Mouse (Mus musculus) c-Kit-positive CD71-positive TER-119-negative erythroid progenitor cells, embryonic 14.5 days (primary cell): ENCODE results near the gene P2rx7.
"Not testable (repeated sequence)": the region's sequence is repeated elsewhere in the genome, so short reads cannot be mapped to it uniquely, and the experiment has no call there.

ENCODE experiments used
- DNase-seq: peaks from one replicate; pipeline ENCODE4 v3.0.0-alpha.2; 2013; ENCODE audit warnings: low read depth

P2rx7 gene

GRCm38 (mm10) chr5:122647256-122647924, 3.7 kb downstream of the P2rx7 start:
- no peak for DNase-seq

DNA sequence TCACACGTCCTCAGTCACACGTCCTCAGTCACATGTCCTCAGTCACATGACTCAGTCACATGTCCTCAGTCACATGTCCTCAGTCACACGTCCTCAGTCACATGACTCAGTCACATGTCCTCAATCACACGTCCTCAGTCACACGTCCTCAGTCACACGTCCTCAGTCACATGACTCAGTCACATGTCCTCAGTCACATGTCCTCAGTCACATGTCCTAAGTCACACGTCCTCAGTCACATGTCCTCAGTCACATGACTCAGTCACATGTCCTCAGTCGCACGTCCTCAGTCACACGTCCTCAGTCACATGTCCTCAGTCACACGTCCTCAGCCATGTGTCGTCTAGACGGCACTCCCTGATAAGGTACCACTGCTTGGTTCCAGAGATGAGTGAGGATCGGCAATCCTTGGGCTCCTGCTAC, 4.3 kb downstream of the P2rx7 start:
- not testable (repeated sequence) for DNase-seq

GRCm38 (mm10) chr5:122649264-122649663, 5.6 kb downstream of the P2rx7 start:
- DNase-seq = no peak

GRCm38 (mm10) chr5:122650100-122650499, 6.4 kb downstream of the P2rx7 start:
- no peak for DNase-seq

GRCm38 (mm10) chr5:122652506-122652905, 8.8 kb downstream of the P2rx7 start:
- peak; percentile 73 for DNase-seq

GRCm38 (mm10) chr5:122653112-122653445, 9.4 kb downstream of the P2rx7 start:
- no peak for DNase-seq

DNA sequence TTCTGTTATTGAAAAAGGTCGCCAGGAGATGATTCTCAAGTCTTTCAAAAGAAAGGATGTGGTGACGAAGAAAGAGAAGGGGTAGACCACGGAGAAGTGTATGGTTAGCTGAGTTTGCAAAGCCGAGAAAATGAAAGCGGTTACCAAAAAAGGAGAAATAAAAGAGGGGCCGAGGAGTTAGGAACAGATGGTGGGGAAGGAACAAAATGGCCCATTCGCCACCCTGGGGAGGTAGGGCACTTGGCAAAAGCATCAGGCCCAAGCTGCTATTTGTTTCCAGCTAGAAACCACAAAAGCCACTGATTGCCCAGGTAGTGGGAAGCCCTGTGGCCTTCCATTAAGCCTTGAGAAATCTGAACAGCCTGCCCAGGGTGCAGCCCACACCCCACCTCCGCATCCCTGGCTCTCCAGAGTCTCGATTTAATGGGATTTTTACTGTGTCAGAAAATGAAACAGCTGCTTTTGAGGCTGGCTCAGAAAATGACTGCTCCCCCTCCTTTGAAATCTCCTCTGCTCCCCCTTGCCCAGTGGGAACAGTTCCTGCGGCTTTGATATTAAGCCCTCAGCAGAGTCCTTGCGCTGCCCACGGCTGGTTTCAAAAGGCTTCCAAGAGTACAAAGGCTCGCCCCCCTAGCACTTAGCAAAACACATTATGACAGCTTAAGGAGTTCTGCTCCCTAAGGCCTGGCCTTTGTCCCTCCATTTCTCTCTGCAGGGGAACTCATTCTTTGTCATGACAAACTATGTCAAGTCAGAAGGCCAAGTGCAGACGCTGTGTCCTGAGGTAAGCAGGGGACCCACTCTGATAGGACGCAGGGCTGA, 9.9 kb downstream of the P2rx7 start:
- DNase-seq = no peak

- DNase-seq = no peak
Measured at GRCm38 (mm10) chr5:122654268-122654573, 10.5 kb downstream of the P2rx7 start.

DNA sequence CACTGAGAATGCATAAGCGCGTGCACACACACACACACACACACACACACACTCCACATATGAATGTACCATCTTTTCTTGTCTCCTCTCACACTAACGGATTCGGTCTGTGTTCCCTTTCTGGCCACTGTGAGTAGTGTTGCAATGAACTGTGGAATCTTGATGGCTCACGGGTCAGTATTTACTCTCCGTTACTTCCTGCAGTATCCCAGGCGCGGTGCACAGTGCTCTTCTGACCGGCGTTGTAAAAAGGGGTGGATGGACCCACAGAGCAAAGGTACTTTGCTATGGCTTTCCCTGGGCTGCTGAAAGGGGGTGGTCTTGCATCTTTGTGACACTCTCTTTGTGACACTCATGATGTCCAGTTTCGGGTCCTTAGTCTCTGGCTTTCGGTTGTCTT, 13.1 kb downstream of the P2rx7 start:
- DNase-seq = no peak

DNA sequence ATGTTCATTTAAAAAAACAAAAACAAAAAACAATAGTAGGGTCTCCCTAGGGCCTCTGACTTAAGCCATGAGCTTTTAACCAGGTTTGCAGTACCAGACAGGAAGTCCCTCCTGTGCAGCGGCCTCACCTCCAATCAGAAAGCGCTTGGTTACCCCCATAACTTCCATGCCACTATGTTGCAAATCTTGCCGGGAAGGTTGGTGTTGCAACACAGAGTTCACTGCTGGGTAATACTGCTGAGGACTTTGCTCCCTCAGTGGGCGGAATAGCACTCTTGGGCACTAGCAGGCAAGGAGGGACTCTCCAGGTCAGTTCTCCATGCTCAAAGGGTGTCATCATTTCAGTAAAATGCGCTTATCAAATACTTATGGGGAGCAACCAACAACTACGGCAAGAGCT, 18.8 kb downstream of the P2rx7 start:
- DNase-seq = no peak

DNA sequence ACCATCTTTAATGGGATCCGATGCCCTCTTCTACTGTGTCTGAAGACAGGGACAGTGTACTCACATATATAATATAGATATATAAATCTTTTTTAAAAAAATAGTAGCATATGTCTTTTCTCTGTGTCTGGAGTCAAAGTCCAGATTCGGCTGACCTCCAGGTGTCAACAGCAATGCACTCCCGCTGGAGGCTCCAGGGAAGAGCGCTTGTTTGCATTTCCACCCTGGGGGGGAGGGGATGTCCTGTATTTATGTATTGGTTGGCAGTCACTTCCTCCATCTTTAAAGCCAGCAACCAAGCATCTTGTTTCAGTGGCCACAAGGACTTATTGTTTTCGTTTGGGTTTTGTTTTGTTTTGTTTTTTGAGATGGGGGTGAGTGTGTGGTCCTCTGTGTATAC, 21.3 kb downstream of the P2rx7 start:
- no peak for DNase-seq

- DNase-seq = no peak
Measured at GRCm38 (mm10) chr5:122668981-122669897, 25.5 kb downstream of the P2rx7 start.

DNA sequence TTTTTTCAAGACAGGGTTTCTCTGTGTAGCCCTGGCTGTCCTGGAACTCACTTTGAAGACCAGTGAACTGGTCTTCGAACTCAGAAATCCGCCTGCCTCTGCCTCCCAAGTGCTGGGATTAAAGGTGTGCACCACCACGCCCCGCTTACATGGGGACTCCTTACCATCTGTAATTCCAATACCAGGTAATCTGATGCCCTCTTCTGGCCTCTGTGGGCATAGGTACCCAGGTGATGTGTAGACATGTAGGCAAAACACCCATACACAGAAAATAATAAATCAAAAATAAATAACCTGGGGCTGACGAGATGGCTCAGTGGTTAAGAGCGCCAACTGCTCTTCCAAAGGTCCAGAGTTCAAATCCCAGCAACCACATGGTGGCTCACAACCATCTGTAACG, 27.9 kb downstream of the P2rx7 start:
- not testable (repeated sequence) for DNase-seq

GRCm38 (mm10) chr5:122672298-122672697, 28.6 kb downstream of the P2rx7 start:
- no peak for DNase-seq

DNA sequence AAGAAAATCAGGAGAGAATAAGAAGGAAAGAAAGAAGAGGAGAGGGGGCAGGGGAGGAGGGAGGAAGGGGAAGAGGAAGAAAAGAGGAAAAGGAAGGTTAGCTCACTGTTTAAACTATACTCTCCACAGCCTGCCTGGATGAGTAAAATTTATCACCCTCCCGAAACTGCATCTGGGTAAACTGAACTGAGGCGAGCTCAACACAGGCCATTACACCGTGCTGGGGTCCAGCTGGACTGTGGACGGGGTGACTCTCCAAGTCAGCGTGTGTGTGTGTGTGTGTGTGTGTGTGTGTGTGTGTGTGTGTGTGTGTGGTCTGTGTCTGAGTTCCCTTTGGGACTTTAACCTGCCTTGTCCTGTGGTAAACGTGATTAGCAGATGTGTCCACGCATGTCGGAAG, 32.3 kb downstream of the P2rx7 start:
- no peak for DNase-seq

- DNase-seq = no peak
Measured at GRCm38 (mm10) chr5:122677983-122678382, 34.3 kb downstream of the P2rx7 start.

DNA sequence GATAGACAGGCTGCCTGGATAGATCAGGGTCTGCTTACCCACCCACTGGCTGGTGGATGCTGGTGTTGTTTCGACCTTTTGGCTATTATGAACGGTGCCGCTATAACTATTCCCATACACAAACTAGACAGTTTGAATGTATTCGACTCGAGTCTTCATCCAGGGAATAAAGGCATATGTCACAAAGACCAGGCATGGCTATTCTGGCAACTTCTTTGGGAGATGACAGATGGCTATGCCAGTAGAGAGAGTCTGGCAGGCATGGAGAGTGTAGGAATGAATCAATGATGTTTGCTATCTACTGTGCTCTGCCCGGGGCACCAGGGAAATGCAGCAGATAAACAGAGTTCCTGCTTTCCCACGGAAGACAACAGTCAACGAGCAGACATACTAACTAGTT, 36.2 kb downstream of the P2rx7 start:
- no peak for DNase-seq

- DNase-seq = no peak
Measured at GRCm38 (mm10) chr5:122681276-122681675, 37.6 kb downstream of the P2rx7 start.

- no peak for DNase-seq
Measured at GRCm38 (mm10) chr5:122683926-122684325, 40.2 kb downstream of the P2rx7 start.

GRCm38 (mm10) chr5:122687391-122687790, 43.7 kb downstream of the P2rx7 start:
- no peak for DNase-seq

DNA sequence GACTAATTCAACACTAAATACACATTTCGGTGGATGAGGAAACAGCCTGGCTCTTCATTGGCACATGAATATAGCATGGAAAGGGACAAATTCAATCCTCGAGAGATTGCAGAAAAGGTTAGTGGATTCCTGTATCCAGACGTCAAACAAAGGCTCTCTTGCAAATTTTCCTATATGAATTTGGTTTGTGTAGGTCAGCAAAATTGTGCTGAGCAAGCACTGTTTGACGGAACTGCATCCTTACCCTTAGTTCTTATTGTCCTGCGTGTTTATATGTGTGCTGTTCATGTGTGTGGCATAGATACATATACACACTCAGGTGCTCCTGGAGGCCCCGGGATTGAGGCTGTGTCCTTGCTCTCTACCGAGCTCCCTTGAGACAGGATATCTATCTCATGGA, 45.4 kb downstream of the P2rx7 start:
- no peak for DNase-seq

DNA sequence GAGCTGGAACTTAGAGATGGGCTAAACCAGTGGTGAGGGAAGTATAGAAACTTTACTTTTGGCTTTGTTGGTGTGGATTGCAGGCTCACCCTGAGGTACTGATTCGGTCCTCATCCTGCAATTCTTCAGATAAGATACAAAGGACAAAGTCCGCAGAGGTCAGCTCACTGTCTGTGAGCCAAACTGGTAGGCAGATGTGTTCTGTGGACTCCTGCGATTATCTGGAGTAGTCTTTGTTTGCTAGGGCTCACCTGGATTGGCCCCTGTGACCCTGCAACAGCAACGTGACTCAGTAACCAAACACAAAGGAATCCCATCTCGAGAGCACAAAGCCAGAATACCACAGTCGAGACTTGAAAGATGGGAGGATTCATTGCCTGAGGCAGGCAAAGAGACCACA, 46.8 kb downstream of the P2rx7 start:
- DNase-seq = no peak
